Mouse (Mus musculus) C2C12 (cell line): ENCODE measurements at regions not wholly inside any gene's neighbourhood (a gene's known extent, or its start where the extent isn't known, plus 50 kb on each side); places are given as distances from the start of the nearest gene placed in this dataset.

ENCODE experiments used
- CTCF ChIP-seq: IDR thresholded peaks from one replicate; pipeline ENCODE4 v1.5.1; 2011; ENCODE audit not compliant: control insufficient read depth, insufficient read depth, insufficient read length
- MAX ChIP-seq: IDR thresholded peaks from one replicate; pipeline ENCODE4 v1.6.1; 2011; ENCODE audit warnings: mild to moderate bottlenecking, control low read depth
- MYOD1 ChIP-seq: IDR thresholded peaks from one replicate; pipeline ENCODE4 v1.6.1; 2011; ENCODE audit warnings: low read depth; ENCODE audit not compliant: control insufficient read depth, insufficient read length
- MYOG ChIP-seq: IDR thresholded peaks from one replicate; pipeline ENCODE4 v1.6.1; 2011; ENCODE audit not compliant: control insufficient read depth, insufficient read length; ENCODE audit errors: extremely low read depth
- USF1 ChIP-seq: IDR thresholded peaks from one replicate; pipeline ENCODE4 v1.6.1; 2011; ENCODE audit warnings: low read depth, mild to moderate bottlenecking, control low read depth, moderate library complexity

DNA sequence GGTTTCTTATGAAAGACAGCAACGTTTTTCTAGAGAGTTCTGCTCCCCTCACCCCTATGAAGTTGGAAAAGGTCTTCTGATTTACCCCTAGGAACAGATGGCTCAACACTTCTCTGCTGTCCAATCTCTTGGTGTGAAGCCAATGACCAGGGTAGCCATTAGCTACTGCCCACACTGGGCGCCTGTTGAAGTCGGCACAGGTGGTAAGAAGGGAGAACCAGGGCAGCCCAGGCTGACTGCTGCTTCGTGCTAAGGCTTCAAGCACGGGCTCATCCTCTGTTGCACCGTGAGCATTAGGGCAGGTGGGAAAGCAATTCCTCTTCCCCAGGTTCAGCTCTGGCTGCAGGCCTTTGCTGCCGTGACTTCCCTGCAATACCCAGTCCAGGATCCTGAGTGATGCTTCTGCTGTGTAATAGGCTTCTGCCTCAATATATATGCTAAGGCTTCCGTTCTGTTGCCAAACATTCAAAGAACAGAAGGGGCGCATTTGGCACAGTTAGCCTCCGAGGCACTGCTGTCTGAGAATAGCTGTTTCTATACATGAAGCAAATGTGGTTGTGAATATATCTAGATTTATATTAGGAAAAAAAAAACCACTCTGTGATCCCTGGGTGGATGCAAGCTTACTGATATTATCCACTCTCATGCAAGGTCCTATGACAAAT lies 76.4 kb upstream of the Atp5g3 start:
- TF ChIP-seq CTCF = no peak
- TF ChIP-seq MAX = no peak
- TF ChIP-seq USF1 = no peak
- no peak for TF ChIP-seq MYOG
- TF ChIP-seq MYOD1 = no peak
